Mouse (Mus musculus): ENCODE data around the gene Olfr344.

Olfr344 gene

DNA sequence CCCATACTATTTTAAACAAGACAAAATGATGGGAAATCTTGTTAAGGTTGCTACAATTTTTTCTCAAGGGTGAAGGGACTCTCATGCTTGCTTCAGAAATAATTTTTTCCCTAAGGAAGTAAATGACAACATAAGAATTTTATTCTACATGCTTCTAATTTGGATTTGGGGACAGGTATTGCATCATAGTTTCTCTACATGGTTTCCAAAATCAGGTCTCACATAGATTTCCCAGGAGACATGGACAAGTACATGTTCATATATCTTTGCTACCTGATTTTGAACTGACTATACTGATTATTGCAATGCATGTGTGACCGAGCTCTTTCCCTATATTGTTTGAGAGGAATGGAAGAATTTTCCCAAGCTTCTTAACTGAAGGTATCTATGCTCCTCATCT is at the start of gene Olfr344:
Gene Olfr344, plus strand, starts transcription at position 301 of the 400 bp plus-strand sequence.
- DNase-seq (ENCODE audit: low read depth, low spot score), result no peak

DNA sequence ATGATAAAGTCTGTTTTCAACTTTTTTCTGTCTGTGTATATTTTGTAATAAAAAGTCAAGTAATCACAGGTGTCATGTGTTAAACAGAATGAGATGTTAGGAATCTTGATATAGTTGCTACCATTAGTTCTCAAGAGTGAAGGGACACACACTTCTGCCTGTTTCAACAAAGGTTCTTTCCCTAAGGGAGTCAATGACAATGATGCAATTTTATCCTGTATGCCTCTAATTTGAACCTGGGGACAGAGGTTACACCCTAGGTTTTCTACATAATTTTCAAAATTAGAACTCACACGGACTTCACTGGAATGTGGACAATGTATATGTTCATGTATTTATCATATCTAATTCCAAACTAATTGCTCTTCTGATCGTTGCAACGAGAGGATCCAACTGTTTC is 41.8 kb upstream of the Olfr344 start, which contains the start of gene Olfr342:
Gene Olfr342, plus strand, starts transcription at position 301 of the 400 bp plus-strand sequence.
- DNase-seq (ENCODE audit: low read depth, low spot score), result no peak

DNA sequence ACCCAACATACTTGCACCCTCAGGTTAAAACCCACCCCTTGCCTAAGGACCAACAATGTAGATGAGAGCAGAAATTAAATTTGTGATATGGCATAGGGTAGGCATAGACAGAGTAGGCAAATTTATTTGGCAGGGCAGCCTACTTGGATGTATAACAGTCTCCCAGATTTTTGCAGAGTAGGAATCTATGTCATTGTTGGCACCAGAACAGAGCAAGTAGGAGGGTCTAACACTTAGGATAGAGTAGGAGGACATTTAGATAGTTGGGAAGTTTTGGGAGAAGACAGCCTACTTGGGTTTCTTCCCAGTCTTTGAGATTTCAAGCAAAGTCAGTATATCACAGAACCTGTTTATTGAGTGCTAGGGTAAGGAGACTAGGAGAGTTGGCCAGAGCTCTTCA is 1.3 kb upstream of the Olfr344 start:
- no peak for DNase-seq (ENCODE audit: low read depth, low spot score)

DNA sequence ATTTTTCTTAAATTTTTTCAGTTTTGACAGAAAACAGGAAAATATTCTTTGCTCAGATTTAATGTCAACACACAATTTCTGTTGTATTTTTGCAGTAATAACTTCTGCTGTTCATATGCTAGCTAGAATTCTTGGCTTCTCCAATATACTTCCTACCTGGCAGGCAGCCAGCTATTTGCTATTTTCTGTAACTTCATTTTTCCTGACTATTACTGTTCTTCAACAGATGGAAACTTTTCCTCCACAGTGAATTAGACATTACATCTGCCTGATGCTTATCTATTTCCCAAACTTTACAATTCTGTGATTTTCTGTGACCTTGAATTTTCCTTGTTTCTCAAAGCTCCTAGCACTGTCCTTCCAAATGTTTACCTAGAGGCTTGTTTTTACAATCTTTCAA is 560 bp downstream of the Olfr344 start:
- no peak for DNase-seq (ENCODE audit: low read depth, low spot score)

DNA sequence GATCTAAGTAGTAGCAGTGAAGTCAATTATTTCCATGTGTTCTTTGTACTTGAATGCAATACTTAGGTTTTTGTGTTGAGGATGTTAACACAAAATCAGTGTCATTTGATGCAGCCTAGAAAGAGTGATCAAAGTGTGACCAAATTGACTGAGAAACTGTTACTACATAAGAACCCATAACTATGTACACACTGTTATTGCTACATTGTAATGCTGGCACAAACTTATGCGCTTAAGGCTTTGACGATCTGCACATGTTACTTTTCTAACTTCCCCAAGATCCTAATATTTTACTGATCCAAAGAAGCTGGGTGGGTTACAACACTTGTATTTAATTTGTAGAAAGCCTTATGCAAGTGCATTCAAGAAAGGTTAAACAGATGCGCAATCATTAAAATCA is 1.4 kb downstream of the Olfr344 start:
- DNase-seq (ENCODE audit: low read depth, low spot score), result no peak
